Mouse (Mus musculus): Measurements from ENCODE around the gene Pemt.

The Pemt gene

GRCm38 (mm10) chr11:60056520-60056919 lies 10.2 kb upstream of the Pemt start:
- no peak for DNase-seq (ENCODE audit: low spot score in 2 of 2)

- no peak for DNase-seq (ENCODE audit: low spot score in 2 of 2)
Observed at GRCm38 (mm10) chr11:60048841-60049240, 2.6 kb upstream of the Pemt start.

GRCm38 (mm10) chr11:60045676-60046057 lies 622 bp downstream of the Pemt start:
- no peak for DNase-seq (ENCODE audit: low spot score in 2 of 2)

GRCm38 (mm10) chr11:60044777-60045176 lies 1.5 kb downstream of the Pemt start:
- no peak for DNase-seq (ENCODE audit: low spot score in 2 of 2)

GRCm38 (mm10) chr11:60042277-60042676 lies 4.0 kb downstream of the Pemt start:
- no peak for DNase-seq (ENCODE audit: low spot score in 2 of 2)

GRCm38 (mm10) chr11:60036537-60037220 lies 9.6 kb downstream of the Pemt start:
- no peak for DNase-seq (ENCODE audit: low spot score in 2 of 2)

GRCm38 (mm10) chr11:60034911-60035400 lies 11.3 kb downstream of the Pemt start:
- no peak for DNase-seq (ENCODE audit: low spot score in 2 of 2)

- DNase-seq (ENCODE audit: low spot score in 2 of 2): no peak
Observed at GRCm38 (mm10) chr11:60034293-60034692, 12.0 kb downstream of the Pemt start.

- DNase-seq (ENCODE audit: low spot score in 2 of 2): peak; percentile 64
Observed at GRCm38 (mm10) chr11:60032586-60033430, 13.5 kb downstream of the Pemt start.

- DNase-seq (ENCODE audit: low spot score in 2 of 2): no peak
Observed at GRCm38 (mm10) chr11:60030747-60031331, 15.4 kb downstream of the Pemt start.

- DNase-seq (ENCODE audit: low spot score in 2 of 2): no peak
Observed at GRCm38 (mm10) chr11:60029976-60030375, 16.3 kb downstream of the Pemt start.

- no peak for DNase-seq (ENCODE audit: low spot score in 2 of 2)
Observed at GRCm38 (mm10) chr11:60027913-60028875, 18.1 kb downstream of the Pemt start.

- peak; percentile 83 to 92 for DNase-seq (ENCODE audit: low spot score in 2 of 2)
Observed at GRCm38 (mm10) chr11:60027272-60027671, 19.0 kb downstream of the Pemt start.

GRCm38 (mm10) chr11:60026166-60026565 lies 20.1 kb downstream of the Pemt start:
- no peak for DNase-seq (ENCODE audit: low spot score in 2 of 2)

GRCm38 (mm10) chr11:60021201-60021600 lies 25.1 kb downstream of the Pemt start:
- no peak for DNase-seq (ENCODE audit: low spot score in 2 of 2)

GRCm38 (mm10) chr11:60016726-60017125 lies 29.6 kb downstream of the Pemt start:
- no peak for DNase-seq (ENCODE audit: low spot score in 2 of 2)

GRCm38 (mm10) chr11:60011516-60011915 lies 34.8 kb downstream of the Pemt start:
- DNase-seq (ENCODE audit: low spot score in 2 of 2): no peak

GRCm38 (mm10) chr11:60009451-60009850 lies 36.8 kb downstream of the Pemt start:
- DNase-seq (ENCODE audit: low spot score in 2 of 2): no peak

- no peak for DNase-seq (ENCODE audit: low spot score in 2 of 2)
Observed at GRCm38 (mm10) chr11:60005866-60006265, 40.4 kb downstream of the Pemt start.

GRCm38 (mm10) chr11:60004716-60005115 lies 41.6 kb downstream of the Pemt start:
- peak; percentile 41 to 43 for DNase-seq (ENCODE audit: low spot score in 2 of 2)

GRCm38 (mm10) chr11:60003811-60004210 lies 42.5 kb downstream of the Pemt start:
- DNase-seq (ENCODE audit: low spot score in 2 of 2): peak; percentile 50 to 68
